ENCODE assay signal across 8 mouse cellular contexts in genomic region chr15:11037711-11038110, GRCm38 (mm10). TPM values are rescaled to one million over a fixed set of nuclear protein-coding genes. Genes with fewer than 3 reads are reported as not detected.
A peak's percentile ranks its signal among the peaks of the same experiment; 100 is the strongest.
DNase-seq lines count a peak whose midpoint lies in the region; ATAC-seq and TF ChIP-seq lines count a peak whose summit lies in the region.

Rxfp3 (minus strand) TSS chr15:11037991.

- no peak for TF ChIP-seq CTCF in liver, embryonic 14.5 days (IDR thresholded peaks at IDR 0.05; ENCODE audit: low read depth)
- TF ChIP-seq CTCF in stomach, postnatal 0 days (IDR thresholded peaks at IDR 0.05; ENCODE audit: low read depth), result no peak

- no peak within 1 kb of the TSS for H3K27ac ChIP-seq in kidney, embryonic 14.5 days (ENCODE audit: low read depth, low read length)
- no peak within 1 kb of the TSS for H3K27ac ChIP-seq in heart, embryonic 14.5 days (replicated peaks in 1 of 2; ENCODE audit: control insufficient read depth in 1 of 2, insufficient read depth in 1 of 2, low read depth in 2 of 2, low read length in 2 of 2)
- H3K27ac ChIP-seq in liver, embryonic 14.5 days, result no peak within 1 kb of the TSS
- H3K27ac ChIP-seq in stomach, postnatal 0 days (replicated peaks), result no peak within 1 kb of the TSS

- no peak for ATAC-seq in kidney, embryonic 14.5 days (ENCODE audit: low FRiP score, low TSS enrichment)
- ATAC-seq in heart, embryonic 14.5 days (ENCODE audit: insufficient number of reproducible peaks, insufficient read depth, low FRiP score, low read depth), result no peak
- no peak for ATAC-seq in liver, embryonic 14.5 days (ENCODE audit: insufficient read depth)
- no peak for ATAC-seq in stomach, postnatal 0 days (ENCODE audit: low FRiP score, low TSS enrichment)
- no peak for ATAC-seq in megakaryocyte-erythroid progenitor cell, adult 5-6 weeks (replicated peaks; ENCODE audit: low FRiP score, low TSS enrichment, poor library complexity, severe bottlenecking)

- H3K4me1 ChIP-seq in kidney, embryonic 14.5 days (ENCODE audit: control insufficient read depth, insufficient read depth, low read length), result peaks cover 18% of the 10 kb centered on the region
- H3K4me1 ChIP-seq in heart, embryonic 14.5 days (ENCODE audit: control insufficient read depth in 2 of 2, insufficient read depth in 2 of 2, low read length in 2 of 2), result peaks cover 0 to 11% of the 10 kb centered on the region in 2 experiments; a peak in 3 of 4 replicates
- H3K4me1 ChIP-seq in liver, embryonic 14.5 days (replicated peaks; ENCODE audit: control insufficient read depth in 2 of 2, insufficient read depth in 2 of 2, low read length in 1 of 2), result no peaks in the 10 kb centered on the region
- peaks cover 2% of the 10 kb centered on the region for H3K4me1 ChIP-seq in stomach, postnatal 0 days (replicated peaks; ENCODE audit: control insufficient read depth, insufficient read depth)

- no peak for TF ChIP-seq EP300 in liver, embryonic 14.5 days (IDR thresholded peaks at IDR 0.05; ENCODE audit: low read depth)
- no peak for TF ChIP-seq EP300 in stomach, postnatal 0 days (optimal IDR thresholded peaks at IDR 0.05)

- WGBS in kidney, embryonic 14.5 days, result 3% methylated on average over 16 of the region's 16 CpGs
- WGBS in heart, embryonic 14.5 days, result 6% methylated on average over 16 of the region's 16 CpGs
- 6% methylated on average over 16 of the region's 16 CpGs for WGBS in liver, embryonic 14.5 days (ENCODE audit: insufficient replicate concordance)
- 5% methylated on average over 16 of the region's 16 CpGs for WGBS in stomach, postnatal 0 days

- peaks cover 40% of the 10 kb centered on the region for H3K27me3 ChIP-seq in kidney, embryonic 14.5 days (ENCODE audit: control insufficient read depth, insufficient read depth, low read length)
- H3K27me3 ChIP-seq in heart, embryonic 14.5 days (ENCODE audit: control insufficient read depth, insufficient read depth, low read length), result peaks cover 48% of the 10 kb centered on the region
- H3K27me3 ChIP-seq in liver, embryonic 14.5 days (ENCODE audit: control insufficient read depth, insufficient read depth, low read length), result peaks cover 30% of the 10 kb centered on the region
- peaks cover 26% of the 10 kb centered on the region for H3K27me3 ChIP-seq in stomach, postnatal 0 days (ENCODE audit: control insufficient read depth, insufficient read depth, low read length)

- H3K4me2 ChIP-seq in kidney, embryonic 14.5 days (replicated peaks; ENCODE audit: low read depth, low read length), result peak within 1 kb of the TSS; percentile 67
- peak within 1 kb of the TSS; percentile 67 for H3K4me2 ChIP-seq in heart, embryonic 14.5 days (ENCODE audit: low read length)
- H3K4me2 ChIP-seq in liver, embryonic 14.5 days (ENCODE audit: low read depth), result peak within 1 kb of the TSS; percentile 37
- H3K4me2 ChIP-seq in stomach, postnatal 0 days (replicated peaks; ENCODE audit: low read depth), result peak within 1 kb of the TSS; percentile 54

- no peak for DNase-seq in kidney, adult 18-20 months
- peak; percentile 57 for DNase-seq in ZHBTc4 (ENCODE audit: low read depth, low spot score)
- no peak for DNase-seq in liver, embryonic 14.5 days (ENCODE audit: low read depth in 3 of 3, low spot score in 3 of 3)
- peak; percentile 18 for DNase-seq in stomach, postnatal 0 days (ENCODE audit: low spot score)
- DNase-seq in ovary, postnatal 14 days (ENCODE audit: low spot score), result no peak

- H3K9ac ChIP-seq in kidney, embryonic 14.5 days (ENCODE audit: low read depth, low read length), result no peak within 1 kb of the TSS
- no peak within 1 kb of the TSS for H3K9ac ChIP-seq in heart, embryonic 14.5 days (ENCODE audit: low read length)
- no peak within 1 kb of the TSS for H3K9ac ChIP-seq in liver, embryonic 14.5 days (replicated peaks)
- H3K9ac ChIP-seq in stomach, postnatal 0 days (ENCODE audit: low read length), result no peak within 1 kb of the TSS

- H3K4me3 ChIP-seq in kidney, embryonic 14.5 days (ENCODE audit: low read length), result peak within 1 kb of the TSS; percentile 34
- peak within 1 kb of the TSS; percentile 41 to 43 for H3K4me3 ChIP-seq in heart, embryonic 14.5 days (ENCODE audit: control insufficient read depth in 1 of 2, insufficient read depth in 1 of 2, low read depth in 1 of 2, low read length in 2 of 2)
- H3K4me3 ChIP-seq in liver, embryonic 14.5 days (ENCODE audit: insufficient read depth in 1 of 2, low read depth in 2 of 2, low read length in 2 of 2), result peak within 1 kb of the TSS in 1 of 2 experiments; percentile 30; a peak in 2 of 4 replicates
- H3K4me3 ChIP-seq in stomach, postnatal 0 days (ENCODE audit: low read depth, low read length), result peak within 1 kb of the TSS; percentile 31

- H3K9me3 ChIP-seq in kidney, embryonic 14.5 days (ENCODE audit: control insufficient read depth, low read length), result no peaks in the 10 kb centered on the region
- no peaks in the 10 kb centered on the region for H3K9me3 ChIP-seq in heart, embryonic 14.5 days (ENCODE audit: control insufficient read depth, low read length)
- H3K9me3 ChIP-seq in liver, embryonic 14.5 days (ENCODE audit: control insufficient read depth, low read length), result no peaks in the 10 kb centered on the region
- H3K9me3 ChIP-seq in stomach, postnatal 0 days (ENCODE audit: control insufficient read depth, low read length), result no peaks in the 10 kb centered on the region

- no peaks in the 10 kb centered on the region for H3K36me3 ChIP-seq in kidney, embryonic 14.5 days (ENCODE audit: control insufficient read depth, insufficient read depth, low read length)
- H3K36me3 ChIP-seq in heart, embryonic 14.5 days (ENCODE audit: control insufficient read depth, insufficient read depth, low read length), result no peaks in the 10 kb centered on the region
- no peaks in the 10 kb centered on the region for H3K36me3 ChIP-seq in liver, embryonic 14.5 days (replicated peaks; ENCODE audit: control insufficient read depth, insufficient read depth, low read depth)
- H3K36me3 ChIP-seq in stomach, postnatal 0 days (ENCODE audit: control insufficient read depth, insufficient read depth, low read length), result no peaks in the 10 kb centered on the region

RNA-seq across cellular contexts. Expression of gene Rxfp3, which starts in this region (rescaled TPM):
- 0.24 and 0.65 TPM in 2 replicates for polyA plus RNA-seq in kidney, embryonic 14.5 days (2014; fragmentation: Nextera tagmentation; extraction: Ambion mirVana)
- polyA plus RNA-seq in heart, embryonic 14.5 days (2014; fragmentation: Nextera tagmentation; extraction: Ambion mirVana), result 0.04 and 0.05 TPM in 2 replicates
- polyA plus RNA-seq in liver, embryonic 14.5 days (2012; rRNA removed), result not detected in 2 replicates
- not detected in 2 replicates for polyA plus RNA-seq in liver, embryonic 14.5 days (2014; fragmentation: Nextera tagmentation; extraction: Ambion mirVana)
- polyA plus RNA-seq in stomach, postnatal 0 days (2015; fragmentation: Nextera tagmentation; extraction: Ambion mirVana), result 0.02 and 0.04 TPM in 2 replicates
- not detected in 2 replicates for total RNA-seq in megakaryocyte-erythroid progenitor cell, adult 5-6 weeks (2014; fragmentation: Nextera tagmentation)
- total RNA-seq in megakaryocyte-erythroid progenitor cell, adult 5-6 weeks (2017), result not detected in 2 replicates

Comparison
In these comparisons a context has a peak if more than half of its experiments do, and no peak if none do; other contexts are left out.
1. Peak in DNase-seq, H3K4me3 ChIP-seq and H3K4me2 ChIP-seq in stomach, postnatal 0 days; RNA of the gene not detected or under 1 TPM.